Mouse (Mus musculus): ENCODE results near the gene Gm17545. TPM values are rescaled to one million over a fixed set of nuclear protein-coding genes. Genes with fewer than 3 reads are reported as not detected.

Gene Gm17545
- not detected for total RNA-seq (2023)

DNA sequence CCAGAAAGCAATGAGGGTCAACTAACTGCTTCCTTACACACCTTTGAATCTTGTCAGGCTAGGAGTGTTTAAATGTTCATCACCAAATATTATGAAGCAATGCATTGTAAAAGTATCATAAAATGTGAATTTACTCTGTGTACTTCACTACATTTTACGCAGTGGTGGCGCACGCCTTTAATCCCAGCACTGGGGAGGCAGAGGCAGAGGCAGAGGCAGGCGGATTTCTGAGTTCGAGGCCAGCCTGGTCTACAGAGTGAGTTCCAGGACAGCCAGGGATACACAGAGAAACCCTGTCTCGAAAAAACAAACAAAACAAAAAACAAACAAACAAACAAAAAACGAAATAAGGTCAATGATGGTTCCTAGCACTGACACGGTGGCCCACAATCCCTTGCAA is at the start of gene Gm17545:
Gene Gm17545, plus strand, starts transcription at position 301 of the 400 bp plus-strand sequence.

DNA sequence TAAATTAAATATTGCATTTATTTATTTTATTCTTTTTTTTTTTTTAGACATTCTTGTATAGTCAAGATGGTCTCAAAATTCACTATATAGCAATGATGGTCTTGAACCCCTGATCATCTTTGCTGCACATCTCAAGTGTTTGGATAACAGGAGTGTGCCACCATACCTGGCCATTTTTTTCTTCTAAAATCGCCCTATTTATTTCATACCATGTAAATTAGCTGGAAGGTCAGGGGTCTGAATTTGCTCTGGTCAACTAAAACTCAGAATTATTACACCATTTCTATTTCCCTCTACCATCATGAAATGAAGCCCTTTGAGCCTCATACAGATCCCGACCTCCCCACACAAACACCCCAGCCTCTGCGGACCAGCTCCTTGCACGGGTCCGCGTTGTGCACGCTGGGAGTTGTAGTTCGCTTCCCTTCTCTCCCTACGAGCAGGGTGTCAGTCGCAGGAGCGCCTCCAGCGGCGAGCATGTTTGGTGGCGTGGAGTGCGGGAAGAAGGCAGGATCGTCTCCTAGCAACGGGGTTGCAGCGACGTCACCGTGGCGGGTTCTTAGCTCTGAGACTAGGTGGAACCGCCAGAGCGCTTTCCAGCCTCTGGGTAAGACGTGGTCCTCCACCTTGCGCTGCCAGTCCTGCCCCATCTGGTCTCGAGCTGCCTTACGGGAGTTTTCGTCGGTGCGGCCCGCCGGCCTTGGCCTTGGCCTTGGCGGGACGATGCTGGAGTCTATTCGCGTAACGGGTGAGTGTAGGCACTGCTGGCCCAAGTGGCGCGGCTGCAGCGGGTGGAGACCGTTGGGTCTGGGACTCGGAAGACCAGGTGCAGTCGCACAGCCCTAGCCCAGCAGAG is 42.9 kb upstream of the Gm17545 start, which contains the start of gene 9530077C05Rik:
Gene 9530077C05Rik, plus strand, starts transcription at position 512 of the 856 bp plus-strand sequence.

DNA sequence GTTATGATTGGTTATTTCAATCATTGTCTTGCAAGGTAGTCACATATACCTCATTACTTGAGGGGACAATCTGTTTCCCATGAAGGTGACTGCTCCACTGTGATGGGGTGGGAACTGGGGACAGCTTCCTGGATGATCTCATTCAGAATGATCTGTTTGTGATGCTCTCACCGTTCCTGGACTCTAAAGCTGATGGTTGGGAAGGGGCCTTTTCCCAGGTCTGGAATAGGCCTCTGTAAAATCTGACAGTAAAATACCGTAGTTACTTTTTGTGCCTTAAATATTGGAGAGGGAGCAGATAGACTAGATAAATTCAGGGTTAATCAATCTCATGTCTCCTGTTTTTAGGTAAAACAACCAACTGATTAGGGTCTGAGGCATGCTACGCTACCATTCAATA is 15.6 kb downstream of the Gm17545 start, which contains the start of gene Rp9:
Gene Rp9, minus strand, starts transcription at position 101 of the 400 bp plus-strand sequence.

DNA sequence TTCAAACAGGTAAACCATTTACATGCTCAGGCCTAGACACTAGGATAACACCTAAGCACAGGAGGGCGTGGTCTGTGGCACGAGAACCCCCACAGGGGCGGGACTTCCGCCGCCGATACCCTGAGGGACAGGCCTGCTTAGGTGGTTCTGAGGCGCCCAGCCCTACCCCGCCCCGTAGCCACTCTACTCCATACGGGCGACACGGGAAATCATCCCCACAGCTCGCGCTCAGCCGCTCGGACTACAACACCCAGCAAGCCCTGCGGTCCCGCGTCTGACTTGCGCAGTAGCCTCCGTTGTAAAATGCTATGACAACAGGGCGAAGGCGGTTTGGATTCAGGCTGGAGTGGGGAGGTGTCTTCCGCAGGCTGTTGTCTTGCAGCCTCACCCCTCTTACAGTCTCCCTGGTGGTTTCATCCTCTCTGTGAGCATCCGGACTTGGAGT is 21.4 kb downstream of the Gm17545 start, which contains the start of gene Bbs9:
Gene Bbs9, plus strand, starts transcription at position 292 of the 445 bp plus-strand sequence.

Other genes with a start within 250 kb of the Gm17545 start
- 36.4 TPM for gene Zfp809, start 228.6 kb upstream of the Gm17545 start, total RNA-seq (2023)
- 2.5 TPM for gene Zfp599, start 194.4 kb upstream of the Gm17545 start, total RNA-seq (2023)
- 12.8 TPM for gene Zfp810, start 146.6 kb upstream of the Gm17545 start, total RNA-seq (2023)
- gene Anln, start 65.1 kb upstream of the Gm17545 start, total RNA-seq (2023): 0.44 TPM
- 0.27 TPM for gene 9530077C05Rik, start 42.8 kb upstream of the Gm17545 start, total RNA-seq (2023)
- gene Rp9, start 15.5 kb downstream of the Gm17545 start, total RNA-seq (2023): 80.0 TPM
- gene Bbs9, start 21.4 kb downstream of the Gm17545 start, total RNA-seq (2023): 34.1 TPM